Comparison of ENCODE assay signal across 8 mouse cellular contexts in the genomic region with DNA sequence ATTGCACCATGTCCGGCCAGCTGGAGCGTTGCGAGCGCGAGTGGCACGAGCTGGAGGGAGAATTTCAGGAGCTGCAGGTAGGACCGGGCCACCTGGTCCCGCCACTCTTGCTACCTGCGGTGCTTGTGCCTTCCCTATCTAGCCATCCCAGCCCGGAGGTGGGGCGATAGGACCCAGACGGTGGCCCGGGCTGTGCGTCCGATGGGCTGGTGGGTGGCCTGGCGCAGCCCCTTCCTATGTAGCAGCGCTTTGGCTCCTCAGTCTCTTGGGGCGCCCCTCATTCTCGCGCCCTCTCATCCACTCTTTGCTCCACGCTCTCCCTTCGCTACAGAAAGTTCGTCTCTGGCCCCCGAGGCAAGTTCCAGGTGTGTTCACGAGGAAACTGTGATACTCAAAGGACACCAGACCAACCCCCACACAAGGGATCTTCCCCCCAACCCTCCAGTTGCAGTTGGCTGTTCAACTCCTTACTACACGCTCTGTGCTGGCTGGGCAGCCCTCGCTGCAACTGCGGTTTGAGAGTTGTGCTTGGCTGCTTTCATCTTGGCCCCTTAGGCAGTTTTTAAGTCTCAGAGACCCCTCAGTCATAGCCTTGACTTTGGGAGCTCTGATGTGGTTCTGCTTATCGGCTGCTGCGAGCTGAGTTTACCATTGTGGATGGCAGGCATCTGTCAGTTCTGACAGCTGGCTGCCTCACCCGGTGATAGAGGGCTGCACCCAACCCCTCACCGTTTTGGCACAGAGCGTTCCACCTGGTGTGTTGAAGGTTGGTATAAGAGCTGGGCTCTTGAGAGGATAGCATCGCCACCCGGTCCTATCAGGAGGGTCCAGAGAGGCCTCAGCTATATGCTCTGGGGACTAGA. TPM values are rescaled to one million over a fixed set of nuclear protein-coding genes. Genes with fewer than 3 reads are reported as not detected.
DNase-seq lines count a peak whose midpoint lies in the region; ATAC-seq lines count a peak whose summit lies in the region.

No protein-coding gene starts in this region.

- under 1% methylated on average over 33 of the region's 35 CpGs for WGBS in lung, embryonic 16.5 days
- 1% methylated on average over 35 of the region's 35 CpGs for WGBS in liver, embryonic 13.5 days (ENCODE audit: insufficient replicate concordance)

- H3K9ac ChIP-seq in lung, embryonic 16.5 days (ENCODE audit: low read length), result peak overlapping the region; percentile 78
- H3K9ac ChIP-seq in liver, embryonic 13.5 days, result peak overlapping the region; percentile 96

- no peaks in the 10 kb centered on the region for H3K27me3 ChIP-seq in lung, embryonic 16.5 days (ENCODE audit: control insufficient read depth, insufficient read depth, low read depth, low read length)
- H3K27me3 ChIP-seq in liver, embryonic 13.5 days, result no peaks in the 10 kb centered on the region
- no peaks in the 10 kb centered on the region for H3K27me3 ChIP-seq in splenic B cell, adult 2 months (ENCODE audit: control insufficient read depth, insufficient read depth, low read length, poor library complexity, severe bottlenecking)

- peak overlapping the region; percentile 41 for H3K27ac ChIP-seq in lung, embryonic 16.5 days (ENCODE audit: low read length)
- H3K27ac ChIP-seq in liver, embryonic 13.5 days, result peak overlapping the region; percentile 93

- H3K4me1 ChIP-seq in lung, embryonic 16.5 days (replicated peaks; ENCODE audit: control insufficient read depth, insufficient read depth, low read length), result peaks cover 19% of the 10 kb centered on the region
- H3K4me1 ChIP-seq in liver, embryonic 13.5 days (replicated peaks), result peaks cover 55% of the 10 kb centered on the region

- ATAC-seq in lung, embryonic 16.5 days (ENCODE audit: low read depth), result peak; percentile 84
- peak; percentile 76 for ATAC-seq in liver, embryonic 13.5 days (ENCODE audit: low read depth)

- H3K4me3 ChIP-seq in lung, embryonic 16.5 days (ENCODE audit: low read length), result peak overlapping the region; percentile 82
- peak overlapping the region; percentile 92 for H3K4me3 ChIP-seq in liver, embryonic 13.5 days (replicated peaks)

- H3K36me3 ChIP-seq in lung, embryonic 16.5 days (ENCODE audit: control insufficient read depth, insufficient read depth, low read length), result no peaks in the 10 kb centered on the region
- peaks cover 22% of the 10 kb centered on the region for H3K36me3 ChIP-seq in liver, embryonic 13.5 days
- H3K36me3 ChIP-seq in splenic B cell, adult 2 months (ENCODE audit: control insufficient read depth, insufficient read depth, low read length, poor library complexity, severe bottlenecking), result no peaks in the 10 kb centered on the region

- H3K4me2 ChIP-seq in lung, embryonic 16.5 days (ENCODE audit: low read depth, low read length), result peak overlapping the region; percentile 97
- peak overlapping the region; percentile 97 for H3K4me2 ChIP-seq in liver, embryonic 13.5 days

- peak; percentile 17 for DNase-seq in adrenal gland, postnatal 10 days
- no peak for DNase-seq in adrenal gland, postnatal 25 days
- DNase-seq in lung, postnatal 14 days, result no peak
- DNase-seq in forelimb bud, embryonic 11.5 days (ENCODE audit: low read depth, low spot score), result peak; percentile 34
- DNase-seq in liver, embryonic 13.5 days, result peak; percentile 72
- peak; percentile 39 for DNase-seq in splenic B cell, adult 2 months (ENCODE audit: low read depth, low spot score)
- no peak for DNase-seq in right cerebral cortex, postnatal 4 days

- H3K9me3 ChIP-seq in lung, embryonic 16.5 days (ENCODE audit: control insufficient read depth, low read length), result peaks cover 4% of the 10 kb centered on the region
- peaks cover 3% of the 10 kb centered on the region; the same call in 1 of the 2 replicates for H3K9me3 ChIP-seq in liver, embryonic 13.5 days (replicated peaks)

RNA-seq across cellular contexts. Expression of a gene that starts 8.4 kb away (rescaled TPM):
- total RNA-seq in adrenal gland, postnatal 10 days (2021), result 10 to 100 TPM; 18.5 to 22.8 TPM
- 15.0 and 20.3 TPM in 2 replicates for total RNA-seq in adrenal gland, postnatal 25 days (2021)
- 12.4 and 14.5 TPM in 2 replicates for polyA plus RNA-seq in lung, embryonic 16.5 days (2015; fragmentation: Nextera tagmentation; extraction: Ambion mirVana)
- 23.0 and 24.2 TPM in 2 replicates for polyA plus RNA-seq in liver, embryonic 13.5 days (2015; fragmentation: Nextera tagmentation; extraction: Ambion mirVana)

RNA-seq across cellular contexts. Expression of a gene that starts 29.8 kb away (rescaled TPM):
- total RNA-seq in adrenal gland, postnatal 10 days (2021), result not detected
- total RNA-seq in adrenal gland, postnatal 25 days (2021), result not detected in 2 replicates
- polyA plus RNA-seq in lung, embryonic 16.5 days (2015; fragmentation: Nextera tagmentation; extraction: Ambion mirVana), result 3.9 and 7.4 TPM in 2 replicates
- not detected in 2 replicates for polyA plus RNA-seq in liver, embryonic 13.5 days (2015; fragmentation: Nextera tagmentation; extraction: Ambion mirVana)

RNA-seq across cellular contexts. Expression of a gene that starts 55.8 kb away (rescaled TPM):
- total RNA-seq in adrenal gland, postnatal 10 days (2021), result 1 to 10 TPM; 1.6 to 1.8 TPM
- 1.1 and 1.6 TPM in 2 replicates for total RNA-seq in adrenal gland, postnatal 25 days (2021)
- polyA plus RNA-seq in lung, embryonic 16.5 days (2015; fragmentation: Nextera tagmentation; extraction: Ambion mirVana), result 5.3 and 5.6 TPM in 2 replicates
- 2.5 and 3.4 TPM in 2 replicates for polyA plus RNA-seq in liver, embryonic 13.5 days (2015; fragmentation: Nextera tagmentation; extraction: Ambion mirVana)

Comparison
In these comparisons a context has a peak if more than half of its experiments do, and no peak if none do; other contexts are left out.
1. DNase-seq: peak in adrenal gland, postnatal 10 days (single experiment), forelimb bud, embryonic 11.5 days (single experiment), liver, embryonic 13.5 days (single experiment) and splenic B cell, adult 2 months (single experiment); none in adrenal gland, postnatal 25 days (single experiment), lung, postnatal 14 days (single experiment) and right cerebral cortex, postnatal 4 days (single experiment).